Mouse (Mus musculus): Measurements from ENCODE around the gene Mdga2. TPM values are rescaled to one million over a fixed set of nuclear protein-coding genes. Genes with fewer than 3 reads are reported as not detected.

Gene Mdga2
- polyA plus RNA-seq, 1 experiment: 0.76 TPM

GRCm38 (mm10) chr12:67059136-67060014, 163.0 kb downstream of the Mdga2 start:
- no peak overlapping the region for H3K27ac ChIP-seq (ENCODE audit: insufficient read depth, low read length)

GRCm38 (mm10) chr12:67056621-67057020, 165.7 kb downstream of the Mdga2 start:
- no peaks in the 10 kb centered on the region for H3K4me1 ChIP-seq (ENCODE audit: control insufficient read depth, insufficient read depth, low read length)
- no peak overlapping the region for H3K4me3 ChIP-seq (ENCODE audit: insufficient read depth, low read length)
- TF ChIP-seq POLR2A (IDR thresholded peaks at IDR 0.05; ENCODE audit: low read depth, low read length) (no peak), CTCF (IDR thresholded peaks at IDR 0.05; ENCODE audit: borderline replicate concordance, insufficient read depth, low read length) (no peak)
- H3K27ac ChIP-seq (ENCODE audit: insufficient read depth, low read length): no peak overlapping the region

More at GRCm38 (mm10) chr12:67059136-67060014, 163.0 kb downstream of the Mdga2 start:
- H3K4me3 ChIP-seq (ENCODE audit: insufficient read depth, low read length): no peak overlapping the region
- H3K4me1 ChIP-seq (ENCODE audit: control insufficient read depth, insufficient read depth, low read length): no peaks in the 10 kb centered on the region
- no peak for TF ChIP-seq CTCF (IDR thresholded peaks at IDR 0.05; ENCODE audit: borderline replicate concordance, insufficient read depth, low read length)
- TF ChIP-seq POLR2A (IDR thresholded peaks at IDR 0.05; ENCODE audit: low read depth, low read length): no peak; the same call in 1 of the 2 replicates

GRCm38 (mm10) chr12:67045099-67045750, 177.1 kb downstream of the Mdga2 start:
- no peak overlapping the region for H3K27ac ChIP-seq (ENCODE audit: insufficient read depth, low read length)
- no peaks in the 10 kb centered on the region for H3K4me1 ChIP-seq (ENCODE audit: control insufficient read depth, insufficient read depth, low read length)
- H3K4me3 ChIP-seq (ENCODE audit: insufficient read depth, low read length): no peak overlapping the region
- no peak for TF ChIP-seq CTCF (IDR thresholded peaks at IDR 0.05; ENCODE audit: borderline replicate concordance, insufficient read depth, low read length)
- TF ChIP-seq POLR2A (IDR thresholded peaks at IDR 0.05; ENCODE audit: low read depth, low read length): no peak

- Histone ChIP-seq H3K4me1 (ENCODE audit: control insufficient read depth, insufficient read depth, low read length) (no peaks in the 10 kb centered on the region), H3K27ac (ENCODE audit: insufficient read depth, low read length) (no peak overlapping the region), H3K4me3 (ENCODE audit: insufficient read depth, low read length) (no peak overlapping the region)
- TF ChIP-seq POLR2A (IDR thresholded peaks at IDR 0.05; ENCODE audit: low read depth, low read length) (no peak), CTCF (IDR thresholded peaks at IDR 0.05; ENCODE audit: borderline replicate concordance, insufficient read depth, low read length) (no peak)
Observed at GRCm38 (mm10) chr12:67041865-67042264, 180.5 kb downstream of the Mdga2 start.

- H3K4me1 ChIP-seq (ENCODE audit: control insufficient read depth, insufficient read depth, low read length): no peaks in the 10 kb centered on the region
- H3K4me3 ChIP-seq (ENCODE audit: insufficient read depth, low read length): no peak overlapping the region
- H3K27ac ChIP-seq (ENCODE audit: insufficient read depth, low read length): no peak overlapping the region
- TF ChIP-seq CTCF (IDR thresholded peaks at IDR 0.05; ENCODE audit: borderline replicate concordance, insufficient read depth, low read length) (no peak), POLR2A (IDR thresholded peaks at IDR 0.05; ENCODE audit: low read depth, low read length) (no peak)
Observed at GRCm38 (mm10) chr12:67035509-67036261, 186.7 kb downstream of the Mdga2 start.

- H3K4me1 ChIP-seq (ENCODE audit: control insufficient read depth, insufficient read depth, low read length): no peaks in the 10 kb centered on the region
- H3K4me3 ChIP-seq (ENCODE audit: insufficient read depth, low read length): no peak overlapping the region
- TF ChIP-seq CTCF (IDR thresholded peaks at IDR 0.05; ENCODE audit: borderline replicate concordance, insufficient read depth, low read length) (no peak), POLR2A (IDR thresholded peaks at IDR 0.05; ENCODE audit: low read depth, low read length) (no peak)
- no peak overlapping the region for H3K27ac ChIP-seq (ENCODE audit: insufficient read depth, low read length)
Observed at GRCm38 (mm10) chr12:67017192-67017591, 205.2 kb downstream of the Mdga2 start.

- H3K4me1 ChIP-seq (ENCODE audit: control insufficient read depth, insufficient read depth, low read length): no peaks in the 10 kb centered on the region
- H3K4me3 ChIP-seq (ENCODE audit: insufficient read depth, low read length): no peak overlapping the region
- no peak overlapping the region for H3K27ac ChIP-seq (ENCODE audit: insufficient read depth, low read length)
- no peak for TF ChIP-seq POLR2A (IDR thresholded peaks at IDR 0.05; ENCODE audit: low read depth, low read length)
- TF ChIP-seq CTCF (IDR thresholded peaks at IDR 0.05; ENCODE audit: borderline replicate concordance, insufficient read depth, low read length): no peak
Observed at GRCm38 (mm10) chr12:67011368-67011767, 211.0 kb downstream of the Mdga2 start.

GRCm38 (mm10) chr12:67010318-67010717, 212.0 kb downstream of the Mdga2 start:
- TF ChIP-seq POLR2A (IDR thresholded peaks at IDR 0.05; ENCODE audit: low read depth, low read length) (no peak), CTCF (IDR thresholded peaks at IDR 0.05; ENCODE audit: borderline replicate concordance, insufficient read depth, low read length) (no peak)
- H3K27ac ChIP-seq (ENCODE audit: insufficient read depth, low read length): no peak overlapping the region
- no peaks in the 10 kb centered on the region for H3K4me1 ChIP-seq (ENCODE audit: control insufficient read depth, insufficient read depth, low read length)
- no peak overlapping the region for H3K4me3 ChIP-seq (ENCODE audit: insufficient read depth, low read length)

GRCm38 (mm10) chr12:67009191-67009590, 213.2 kb downstream of the Mdga2 start:
- TF ChIP-seq POLR2A (IDR thresholded peaks at IDR 0.05; ENCODE audit: low read depth, low read length): no peak
- TF ChIP-seq CTCF (IDR thresholded peaks at IDR 0.05; ENCODE audit: borderline replicate concordance, insufficient read depth, low read length): no peak
- Histone ChIP-seq H3K27ac (ENCODE audit: insufficient read depth, low read length) (no peak overlapping the region), H3K4me3 (ENCODE audit: insufficient read depth, low read length) (no peak overlapping the region), H3K4me1 (ENCODE audit: control insufficient read depth, insufficient read depth, low read length) (no peaks in the 10 kb centered on the region)

All from embryonic fibroblast, embryonic 13.5 days (primary cell).